Mouse (Mus musculus) ES-Bruce4 (cell line): ENCODE measurements at regions not wholly inside any gene's neighbourhood (a gene's known extent, or its start where the extent isn't known, plus 50 kb on each side); places are given as distances from the start of the nearest gene placed in this dataset.

Experiments used
- H3K27ac ChIP-seq: 2 replicates; pipeline ENCODE4 v1.5.1; 2012; ENCODE audit warnings: low read length, inconsistent platforms; ENCODE audit not compliant: insufficient read depth
- H3K27me3 ChIP-seq: 2 replicates; pipeline ENCODE4 v1.6.1; 2012; ENCODE audit warnings: mild to moderate bottlenecking, low read length, inconsistent platforms; ENCODE audit not compliant: control insufficient read depth, poor library complexity, insufficient read depth, severe bottlenecking
- H3K36me3 ChIP-seq: 2 replicates; pipeline ENCODE4 v1.6.1; 2012; ENCODE audit warnings: inconsistent platforms, mild to moderate bottlenecking, low read length, moderate library complexity; ENCODE audit not compliant: control insufficient read depth, poor library complexity, insufficient read depth, severe bottlenecking
- H3K4me1 ChIP-seq: one replicate; pipeline ENCODE4 v1.8.1; 2011; ENCODE audit warnings: low read length; ENCODE audit not compliant: control insufficient read depth, insufficient read depth
- H3K4me3 ChIP-seq: 2 replicates; pipeline ENCODE4 v1.5.1; 2011; ENCODE audit warnings: low read depth, mild to moderate bottlenecking, low read length
- H3K9ac ChIP-seq: 2 replicates; pipeline ENCODE4 v1.6.1; 2012; ENCODE audit warnings: low read depth, mild to moderate bottlenecking, inconsistent platforms; ENCODE audit not compliant: poor library complexity, severe bottlenecking
- H3K9me3 ChIP-seq: replicated peaks from 2 replicates; pipeline ENCODE4 v1.6.1; 2012; ENCODE audit warnings: mild to moderate bottlenecking, low read length, inconsistent platforms; ENCODE audit not compliant: control insufficient read depth, poor library complexity, insufficient read depth, severe bottlenecking
- CTCF ChIP-seq: IDR thresholded peaks from one replicate; pipeline ENCODE4 v1.8.1; 2011; ENCODE audit warnings: low read depth, low read length
- EP300 ChIP-seq: IDR thresholded peaks from 2 replicates; pipeline ENCODE4 v1.6.1; 2011; ENCODE audit warnings: low read depth, low read length; ENCODE audit not compliant: insufficient read depth
- POLR2A ChIP-seq: IDR thresholded peaks from one replicate; pipeline ENCODE4 v1.8.1; 2011; ENCODE audit warnings: low read length; ENCODE audit not compliant: insufficient read depth

DNA sequence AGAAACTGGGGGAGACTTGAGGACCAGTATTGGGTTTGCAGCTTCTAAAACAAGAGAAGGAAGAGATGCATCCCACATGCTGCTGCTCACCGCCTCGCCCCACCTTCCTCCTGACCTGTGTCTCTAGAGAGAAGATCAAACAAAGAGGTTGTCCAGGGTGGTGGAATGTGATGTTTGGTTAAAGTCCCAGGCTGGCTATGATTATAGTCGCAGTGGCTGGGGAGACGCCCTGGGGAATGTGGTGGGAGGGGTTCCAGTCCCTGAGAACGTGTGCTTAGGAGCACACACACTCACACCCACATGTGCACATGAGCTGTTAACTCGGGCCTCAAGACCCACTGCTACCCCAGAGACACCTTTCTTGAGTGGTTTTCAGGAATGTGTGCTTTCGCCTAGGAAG is 74.0 kb downstream of the Skor1 start:
- no peak overlapping the region for H3K9ac ChIP-seq

DNA sequence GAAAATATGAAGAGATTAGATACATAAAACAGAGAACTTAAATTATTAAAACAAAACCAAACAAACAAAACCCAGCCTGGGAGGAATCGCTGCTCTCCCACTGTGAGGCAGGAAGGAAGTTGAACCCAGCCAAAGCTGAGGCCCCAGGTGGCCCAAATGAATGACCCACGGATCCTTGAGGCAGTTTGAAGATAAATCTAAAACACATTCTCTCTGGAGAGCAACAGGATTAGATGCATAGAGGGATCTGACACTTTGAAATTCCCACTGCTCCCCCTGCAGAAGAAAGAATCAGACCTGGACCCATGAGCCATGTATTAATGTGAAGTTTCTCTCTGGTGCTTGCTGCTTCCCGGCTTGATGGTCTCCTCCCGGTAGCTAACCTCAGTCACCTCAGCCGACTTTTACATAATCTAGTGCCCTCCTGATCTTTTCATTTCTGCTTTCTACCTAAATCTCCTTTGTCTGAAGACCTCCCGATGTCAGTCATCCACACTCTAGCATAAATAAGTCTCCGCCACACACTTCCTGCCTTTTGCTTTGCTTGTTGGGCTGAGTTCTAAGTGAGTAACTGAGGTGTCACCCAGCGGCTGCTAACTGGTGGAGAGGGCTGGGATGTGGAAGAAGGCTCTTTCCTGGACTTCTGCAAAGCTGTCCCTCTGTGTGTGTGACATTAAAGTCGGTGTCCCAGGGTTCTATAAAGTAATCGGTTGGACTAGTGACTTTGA is 74.6 kb downstream of the Skor1 start:
- no peak overlapping the region for H3K4me3 ChIP-seq
- TF ChIP-seq POLR2A (no peak), EP300 (no peak)
- H3K27me3 ChIP-seq: no peaks in the 10 kb centered on the region
- H3K9me3 ChIP-seq: no peaks in the 10 kb centered on the region
- no peak overlapping the region for H3K9ac ChIP-seq
- H3K27ac ChIP-seq: no peak overlapping the region
- peaks cover 4% of the 10 kb centered on the region for H3K4me1 ChIP-seq
- H3K36me3 ChIP-seq: no peaks in the 10 kb centered on the region

More for the DNA sequence above, 74.0 kb downstream of the Skor1 start:
- TF ChIP-seq CTCF: no peak
- TF ChIP-seq EP300: no peak
- no peak for TF ChIP-seq POLR2A
- H3K27ac ChIP-seq: no peak overlapping the region
- peaks cover 4% of the 10 kb centered on the region for H3K4me1 ChIP-seq
- H3K4me3 ChIP-seq: no peak overlapping the region
- H3K27me3 ChIP-seq: no peaks in the 10 kb centered on the region
- H3K9me3 ChIP-seq: no peaks in the 10 kb centered on the region
- H3K36me3 ChIP-seq: no peaks in the 10 kb centered on the region

DNA sequence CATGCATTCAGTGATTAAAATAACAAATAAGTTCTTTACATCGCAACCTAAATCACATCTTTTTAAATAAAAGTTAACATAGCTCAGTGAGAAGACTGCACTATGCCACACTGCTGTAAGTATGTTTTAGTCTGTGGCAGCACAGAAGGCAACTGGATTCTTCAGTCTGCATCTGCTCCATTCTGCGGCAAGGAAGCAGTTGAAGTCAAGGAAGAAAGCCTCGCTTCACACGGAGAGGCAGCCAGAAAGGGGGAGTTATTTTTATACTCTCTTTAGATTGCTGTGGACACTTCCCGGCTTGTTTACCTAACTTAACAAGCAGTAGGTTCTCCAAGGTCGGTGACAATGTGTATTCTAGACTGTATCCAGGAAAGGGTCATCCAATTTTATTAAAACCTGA is 77.7 kb downstream of the Skor1 start:
- Histone ChIP-seq H3K9ac (no peak overlapping the region), H3K36me3 (no peaks in the 10 kb centered on the region), H3K4me1 (peaks cover 4% of the 10 kb centered on the region), H3K9me3 (no peaks in the 10 kb centered on the region), H3K27ac (no peak overlapping the region), H3K4me3 (no peak overlapping the region), H3K27me3 (no peaks in the 10 kb centered on the region)
- TF ChIP-seq CTCF: no peak
- TF ChIP-seq POLR2A: no peak
- no peak for TF ChIP-seq EP300

DNA sequence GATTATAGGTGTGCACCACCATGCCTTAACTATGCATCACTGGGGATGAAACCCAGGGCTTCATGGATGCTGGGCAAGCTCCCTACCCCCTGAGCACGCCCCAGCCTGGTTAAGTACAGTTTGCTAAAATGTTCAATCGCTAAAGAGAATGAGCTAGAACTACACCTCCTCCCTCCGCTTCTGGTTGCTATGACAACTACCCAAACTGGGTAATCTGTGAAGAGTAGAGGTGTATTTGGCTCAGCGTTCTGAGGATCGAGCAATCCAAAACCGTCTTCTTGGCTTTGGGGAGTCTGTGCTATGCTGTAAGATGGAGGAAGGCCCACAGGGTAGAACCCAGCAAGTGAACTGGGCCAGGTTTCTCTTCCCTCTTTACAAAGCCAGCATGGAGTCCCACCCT is 78.8 kb downstream of the Skor1 start:
- TF ChIP-seq POLR2A (no peak), EP300 (no peak), CTCF (no peak)
- no peak overlapping the region for H3K27ac ChIP-seq
- H3K27me3 ChIP-seq: no peaks in the 10 kb centered on the region
- no peak overlapping the region for H3K9ac ChIP-seq
- H3K4me3 ChIP-seq: no peak overlapping the region
- no peaks in the 10 kb centered on the region for H3K9me3 ChIP-seq
- H3K4me1 ChIP-seq: peaks cover 4% of the 10 kb centered on the region
- no peaks in the 10 kb centered on the region for H3K36me3 ChIP-seq

DNA sequence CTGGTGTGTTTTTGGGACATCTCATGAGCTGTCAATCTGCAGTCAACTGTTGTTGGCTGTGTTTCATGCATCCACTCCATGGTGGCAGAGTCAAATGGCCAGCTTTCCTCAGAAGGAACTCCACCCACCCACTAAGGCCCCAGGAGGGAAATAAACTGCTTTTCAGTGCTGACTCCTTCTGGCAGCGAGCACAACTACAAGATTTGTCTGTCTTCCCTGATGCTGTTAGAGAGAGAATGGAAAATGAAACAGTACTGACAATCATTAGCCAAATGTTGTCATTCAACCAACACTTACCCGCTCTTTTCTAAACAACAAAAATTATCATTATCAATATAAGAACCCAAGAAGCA is 79.3 kb upstream of the Pias1 start:
- peaks cover 8% of the 10 kb centered on the region; the same call in 1 of the 2 replicates for H3K9me3 ChIP-seq
- no peak overlapping the region for H3K27ac ChIP-seq
- H3K4me1 ChIP-seq: peaks cover 4% of the 10 kb centered on the region
- H3K36me3 ChIP-seq: no peaks in the 10 kb centered on the region
- TF ChIP-seq EP300 (no peak), POLR2A (no peak), CTCF (no peak)
- no peaks in the 10 kb centered on the region for H3K27me3 ChIP-seq
- H3K9ac ChIP-seq: no peak overlapping the region
- H3K4me3 ChIP-seq: no peak overlapping the region

DNA sequence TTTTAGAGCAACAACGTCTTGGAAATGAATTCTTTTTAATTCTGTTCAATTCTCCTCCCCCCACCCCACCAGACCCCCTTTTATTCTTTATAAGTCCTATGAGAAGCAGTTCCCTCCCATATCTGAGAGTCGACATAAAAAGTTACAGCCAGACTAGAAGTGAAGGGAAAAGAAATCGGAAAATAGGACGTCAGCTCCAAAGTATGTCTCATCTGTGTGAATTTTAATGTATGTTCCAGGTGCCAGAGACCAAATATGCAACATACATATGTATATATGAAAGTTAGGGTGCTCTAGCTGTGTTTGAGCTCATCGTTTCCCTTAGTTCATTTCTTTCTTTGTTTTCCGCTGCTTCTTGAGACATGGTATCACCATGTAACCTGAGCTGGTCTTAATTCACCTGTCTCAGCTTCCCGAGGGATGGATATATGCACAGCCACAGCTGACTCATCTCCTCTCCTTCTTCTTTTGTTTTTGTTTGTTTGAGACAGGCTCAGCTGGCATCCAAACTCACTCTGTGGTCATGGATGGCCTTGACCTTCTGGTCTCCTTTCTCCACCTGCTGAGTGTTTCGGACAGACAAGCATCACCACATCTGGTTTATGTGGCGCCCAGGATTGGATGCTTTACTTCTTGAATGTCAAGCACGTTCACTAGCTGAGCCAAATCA is 78.8 kb upstream of the Pias1 start:
- Histone ChIP-seq H3K4me1 (peaks cover 4% of the 10 kb centered on the region), H3K4me3 (no peak overlapping the region), H3K27me3 (no peaks in the 10 kb centered on the region), H3K36me3 (no peaks in the 10 kb centered on the region), H3K27ac (no peak overlapping the region), H3K9me3 (peaks cover 8% of the 10 kb centered on the region; the same call in 1 of the 2 replicates), H3K9ac (no peak overlapping the region)
- no peak for TF ChIP-seq POLR2A
- TF ChIP-seq EP300: no peak
- TF ChIP-seq CTCF: no peak
